Mouse (Mus musculus) kidney, adult 2 months (tissue): ENCODE measurements at regions not wholly inside any gene's neighbourhood (a gene's known extent, or its start where the extent isn't known, plus 50 kb on each side); places are given as distances from the start of the nearest gene placed in this dataset.

ENCODE experiments used
- CTCF ChIP-seq: fragments of 200-500 bp; conservative IDR thresholded peaks from 2 replicates; pipeline ENCODE4 v1.5.1; 2011; ENCODE audit warnings: low read depth, mild to moderate bottlenecking, control low read depth, low read length, moderate library complexity, mixed read lengths; ENCODE audit not compliant: insufficient read depth, insufficient read length
- POLR2A ChIP-seq: fragments of 200-500 bp; IDR thresholded peaks from one replicate; pipeline ENCODE4 v1.6.1; 2011; ENCODE audit warnings: low read depth, low read length, control low read depth

DNA sequence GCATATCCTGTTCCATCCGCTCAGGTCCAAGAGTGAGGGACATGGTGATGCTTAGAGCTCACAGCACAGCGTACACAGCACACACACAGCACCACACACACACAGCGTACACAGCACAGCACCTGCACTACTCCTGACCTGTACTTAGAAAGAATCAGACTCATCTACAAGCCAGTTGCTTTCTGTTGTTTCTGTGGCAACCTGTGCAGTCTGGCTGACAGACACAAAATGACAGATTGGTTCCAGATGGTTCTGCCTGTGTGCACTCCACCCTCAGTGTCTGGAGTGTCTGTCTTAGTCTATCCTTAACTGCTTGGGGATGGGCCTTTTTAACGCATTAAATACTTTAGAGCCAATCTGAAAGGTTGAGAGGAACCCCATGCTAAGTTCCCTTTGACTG is 150.4 kb upstream of the Kcnab2 start:
- TF ChIP-seq CTCF (no peak), POLR2A (no peak)
